Mouse (Mus musculus): ENCODE measurements around the gene Map2k5. TPM values are rescaled to one million over a fixed set of nuclear protein-coding genes. Genes with fewer than 3 reads are reported as not detected.
A peak's percentile ranks its signal among the peaks of the same experiment; 100 is the strongest.

The Map2k5 gene
- polyA plus RNA-seq, 1 experiment from 2014 or later: 22.8 TPM

DNA sequence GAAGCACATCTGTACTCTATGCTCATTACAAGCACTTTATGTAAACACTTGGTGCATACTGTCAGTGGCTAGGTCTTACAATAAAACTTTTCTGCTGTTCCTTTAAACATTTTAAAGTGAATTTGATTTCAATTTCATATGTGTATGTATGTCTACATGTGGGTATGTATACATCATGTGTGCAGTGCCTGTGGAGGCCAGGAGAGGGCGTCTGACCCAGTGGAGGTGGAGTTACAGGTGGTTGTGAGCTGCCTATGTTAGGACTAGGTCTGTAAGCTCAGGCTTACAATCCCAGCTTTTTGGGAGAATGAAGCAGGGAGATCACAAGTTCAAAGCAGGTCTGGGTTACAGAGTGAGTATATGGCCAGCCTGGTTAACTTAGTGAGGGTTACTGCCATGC, 208.6 kb downstream of the Map2k5 start:
- no peaks in the 10 kb centered on the region for H3K4me1 ChIP-seq (ENCODE audit: control insufficient read depth, insufficient read depth, low read length)
- peaks cover 2% of the 10 kb centered on the region; the same call in 1 of the 2 replicates for H3K36me3 ChIP-seq (ENCODE audit: control insufficient read depth, insufficient read depth, low read length)
- H3K27ac ChIP-seq (ENCODE audit: low read length): no peak overlapping the region
- H3K4me3 ChIP-seq (ENCODE audit: low read length): no peak overlapping the region
- no peaks in the 10 kb centered on the region for H3K27me3 ChIP-seq (replicated peaks; ENCODE audit: control insufficient read depth, insufficient read depth, low read length)
- no peaks in the 10 kb centered on the region for H3K9me3 ChIP-seq (ENCODE audit: control insufficient read depth, low read length)
- WGBS: 87% methylated on average over 1 of the region's 1 CpGs
- H3K9ac ChIP-seq (ENCODE audit: low read depth, low read length): no peak overlapping the region
- ATAC-seq: no peak
- no peak overlapping the region for H3K4me2 ChIP-seq (ENCODE audit: low read depth, low read length)

DNA sequence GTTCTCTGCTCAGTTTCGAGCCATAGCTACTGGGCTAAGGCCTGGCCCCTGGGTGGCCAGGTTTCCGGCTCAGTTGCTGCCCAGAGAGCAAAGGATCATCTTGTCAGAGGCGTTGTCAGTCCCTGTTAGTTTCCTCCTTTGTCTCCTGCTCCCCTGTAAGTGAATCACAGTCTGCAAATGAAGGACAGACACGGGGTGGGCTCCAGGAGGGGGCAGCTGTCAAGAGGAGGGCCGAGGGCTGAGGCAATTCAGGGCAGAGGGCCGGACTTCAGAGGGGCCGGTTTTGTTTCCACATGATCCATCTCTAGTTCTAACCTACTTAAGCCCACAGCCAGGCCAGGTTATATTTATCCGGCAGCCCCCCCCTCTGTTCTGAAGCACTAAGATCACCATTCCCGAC, 212.6 kb downstream of the Map2k5 start:
- no peak overlapping the region for H3K9ac ChIP-seq (ENCODE audit: low read depth, low read length)
- H3K4me2 ChIP-seq (ENCODE audit: low read depth, low read length): no peak overlapping the region
- no peaks in the 10 kb centered on the region for H3K9me3 ChIP-seq (ENCODE audit: control insufficient read depth, low read length)
- no peak overlapping the region for H3K27ac ChIP-seq (ENCODE audit: low read length)
- no peak for ATAC-seq
- peaks cover 2% of the 10 kb centered on the region; the same call in 1 of the 2 replicates for H3K36me3 ChIP-seq (ENCODE audit: control insufficient read depth, insufficient read depth, low read length)
- H3K4me3 ChIP-seq (ENCODE audit: low read length): no peak overlapping the region
- no peaks in the 10 kb centered on the region for H3K4me1 ChIP-seq (ENCODE audit: control insufficient read depth, insufficient read depth, low read length)
- no peaks in the 10 kb centered on the region for H3K27me3 ChIP-seq (replicated peaks; ENCODE audit: control insufficient read depth, insufficient read depth, low read length)
- 46% methylated on average over 9 of the region's 9 CpGs for WGBS

DNA sequence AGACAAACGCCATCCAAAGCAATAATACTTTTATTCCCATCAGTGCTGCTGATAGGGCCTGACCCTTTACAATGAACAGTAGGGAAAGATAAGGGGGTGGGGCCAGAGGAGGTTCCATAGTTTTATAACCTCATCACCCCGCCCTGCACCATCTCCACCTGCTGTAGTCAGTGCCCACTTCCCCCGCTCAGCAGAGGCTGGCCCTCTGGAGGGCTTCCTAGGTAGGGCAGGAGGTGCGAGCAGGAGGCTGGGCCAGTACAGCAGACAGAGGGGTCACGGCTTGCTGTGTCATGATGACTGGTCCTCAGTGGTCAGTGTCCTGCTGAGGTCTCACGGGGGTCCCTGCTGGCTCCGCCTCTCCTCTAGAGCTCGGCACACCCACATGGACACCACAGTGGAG, 213.9 kb downstream of the Map2k5 start:
- no peaks in the 10 kb centered on the region for H3K4me1 ChIP-seq (ENCODE audit: control insufficient read depth, insufficient read depth, low read length)
- WGBS: 68% methylated on average over 8 of the region's 8 CpGs
- no peak overlapping the region for H3K4me2 ChIP-seq (ENCODE audit: low read depth, low read length)
- H3K27me3 ChIP-seq (replicated peaks; ENCODE audit: control insufficient read depth, insufficient read depth, low read length): no peaks in the 10 kb centered on the region
- H3K9me3 ChIP-seq (ENCODE audit: control insufficient read depth, low read length): no peaks in the 10 kb centered on the region
- H3K9ac ChIP-seq (ENCODE audit: low read depth, low read length): no peak overlapping the region
- no peak overlapping the region for H3K27ac ChIP-seq (ENCODE audit: low read length)
- H3K36me3 ChIP-seq (ENCODE audit: control insufficient read depth, insufficient read depth, low read length): no peaks in the 10 kb centered on the region
- ATAC-seq: 0 out of 2 replicates have a peak, but pooled peaks have one; percentile 42
- no peak overlapping the region for H3K4me3 ChIP-seq (ENCODE audit: low read length)

DNA sequence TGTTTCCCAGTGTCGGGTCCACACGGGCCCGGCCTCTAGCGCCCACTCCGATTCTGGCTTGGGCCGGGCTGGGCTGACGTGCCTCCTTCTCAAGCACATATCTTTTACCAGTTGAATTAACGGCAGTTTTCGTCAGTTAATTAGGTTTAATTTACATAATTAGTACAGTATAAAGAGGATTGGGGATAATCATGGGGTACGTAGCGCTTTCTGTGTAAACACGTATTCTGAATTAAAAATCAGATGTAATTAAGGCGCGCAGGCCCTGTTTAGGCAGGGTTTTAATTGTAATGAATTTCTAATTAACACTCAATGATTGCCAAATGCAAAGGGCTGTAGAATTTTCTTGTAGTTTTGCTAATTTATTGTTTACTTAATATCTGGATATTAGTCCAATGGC, 225.8 kb downstream of the Map2k5 start:
- Histone ChIP-seq H3K9me3 (ENCODE audit: control insufficient read depth, low read length) (0 out of 2 replicates have a peak, but pooled peaks cover 3% of the 10 kb centered on the region), H3K4me2 (ENCODE audit: low read depth, low read length) (no peak overlapping the region), H3K27ac (ENCODE audit: low read length) (no peak overlapping the region), H3K27me3 (replicated peaks; ENCODE audit: control insufficient read depth, insufficient read depth, low read length) (peaks cover 69% of the 10 kb centered on the region), H3K4me3 (ENCODE audit: low read length) (no peak overlapping the region), H3K36me3 (ENCODE audit: control insufficient read depth, insufficient read depth, low read length) (no peaks in the 10 kb centered on the region), H3K4me1 (ENCODE audit: control insufficient read depth, insufficient read depth, low read length) (peaks cover 14% of the 10 kb centered on the region), H3K9ac (ENCODE audit: low read depth, low read length) (no peak overlapping the region)
- 29% methylated on average over 14 of the region's 14 CpGs for WGBS
- ATAC-seq: no peak

DNA sequence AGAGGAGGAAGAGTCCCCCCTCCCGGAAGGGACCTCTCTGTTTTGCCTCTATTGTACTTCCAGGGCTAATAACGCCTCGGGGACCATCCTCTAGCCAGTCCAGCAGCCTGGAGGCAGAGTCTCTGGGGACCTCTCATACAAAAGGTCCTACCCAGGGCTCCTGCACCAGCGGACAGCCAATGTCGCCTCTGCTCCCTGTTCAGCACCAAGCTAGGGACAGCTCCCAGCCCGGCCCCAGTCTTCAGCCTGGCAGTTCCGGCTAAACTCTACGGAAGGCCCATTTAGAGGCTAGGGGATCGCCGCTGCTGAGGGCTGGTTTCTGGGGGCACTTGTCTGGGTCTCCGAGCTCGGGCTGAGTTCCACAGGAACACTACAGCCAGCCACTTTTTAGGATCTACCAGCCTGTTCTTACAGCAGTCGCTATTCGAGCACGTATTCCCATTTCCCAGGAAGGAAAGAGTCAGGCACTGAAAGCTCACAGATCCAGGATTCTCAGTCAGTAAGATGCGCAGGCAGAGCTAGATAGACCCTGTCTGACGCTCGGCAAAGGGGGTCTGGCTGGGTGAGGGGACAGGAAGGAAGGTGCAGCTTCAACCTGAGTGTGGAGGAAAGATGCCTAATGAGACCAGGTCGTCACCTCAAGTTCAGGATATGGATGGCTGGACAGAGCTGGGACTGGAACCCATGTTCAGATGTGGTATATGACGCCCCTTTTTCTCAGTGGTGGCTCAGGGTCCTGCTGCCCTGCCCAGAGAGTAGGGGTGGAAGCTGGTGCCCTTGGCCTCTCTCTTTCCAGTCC, 226.4 kb downstream of the Map2k5 start:
- 0 out of 2 replicates have a peak overlapping the region, but pooled peaks have one; percentile 20 for H3K4me3 ChIP-seq (ENCODE audit: low read length)
- ATAC-seq: peak; percentile 60; the same call in 1 of the 2 replicates
- 0 out of 2 replicates have a peak overlapping the region, but pooled peaks have one; percentile 8 for H3K4me2 ChIP-seq (ENCODE audit: low read depth, low read length)
- H3K27ac ChIP-seq (ENCODE audit: low read length): no peak overlapping the region
- H3K36me3 ChIP-seq (ENCODE audit: control insufficient read depth, insufficient read depth, low read length): no peaks in the 10 kb centered on the region
- H3K9me3 ChIP-seq (ENCODE audit: control insufficient read depth, low read length): 0 out of 2 replicates have a peak, but pooled peaks cover 3% of the 10 kb centered on the region
- WGBS: 1% methylated on average over 20 of the region's 20 CpGs
- no peak overlapping the region for H3K9ac ChIP-seq (ENCODE audit: low read depth, low read length)
- peaks cover 19% of the 10 kb centered on the region for H3K4me1 ChIP-seq (ENCODE audit: control insufficient read depth, insufficient read depth, low read length)
- peaks cover 75% of the 10 kb centered on the region for H3K27me3 ChIP-seq (replicated peaks; ENCODE audit: control insufficient read depth, insufficient read depth, low read length)

DNA sequence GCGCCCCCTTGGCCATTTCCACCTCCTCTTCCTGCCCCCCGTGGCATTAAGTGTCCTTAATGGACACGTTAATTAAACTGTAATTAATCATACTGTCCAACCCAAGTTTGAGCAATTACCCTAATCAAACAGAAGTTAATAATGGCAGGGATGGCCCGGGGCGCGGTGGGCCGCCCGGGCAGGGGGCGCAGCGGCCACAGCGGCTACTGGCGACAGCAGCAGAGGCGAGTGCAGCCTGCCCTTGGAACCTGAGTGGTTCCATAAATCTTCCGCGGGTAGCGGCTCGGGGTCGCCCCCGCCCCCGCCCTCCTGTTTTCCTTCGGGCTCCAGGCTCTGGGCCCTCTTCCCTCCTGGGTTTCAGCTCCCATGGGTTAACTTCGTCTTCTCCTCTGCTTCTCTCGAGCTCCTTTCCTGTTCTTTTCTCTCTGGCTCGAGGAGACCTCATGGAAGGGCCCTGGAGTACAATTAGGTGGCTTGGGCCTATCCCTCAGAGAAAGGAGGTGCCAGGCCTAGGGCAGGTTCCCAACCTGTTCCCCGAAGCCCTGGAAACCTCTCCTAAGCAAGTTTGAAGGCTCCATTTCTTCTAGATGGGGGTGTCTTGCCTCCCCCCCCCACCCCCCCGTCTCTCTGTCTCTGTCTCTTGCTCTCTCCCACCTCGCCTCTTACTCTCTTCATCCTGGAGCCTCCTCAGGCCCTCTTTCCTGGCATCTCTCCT, 227.5 kb downstream of the Map2k5 start:
- Histone ChIP-seq H3K4me3 (ENCODE audit: low read length) (no peak overlapping the region), H3K4me2 (ENCODE audit: low read depth, low read length) (no peak overlapping the region), H3K27ac (ENCODE audit: low read length) (no peak overlapping the region), H3K4me1 (ENCODE audit: control insufficient read depth, insufficient read depth, low read length) (peaks cover 28% of the 10 kb centered on the region), H3K9me3 (ENCODE audit: control insufficient read depth, low read length) (0 out of 2 replicates have a peak, but pooled peaks cover 3% of the 10 kb centered on the region), H3K36me3 (ENCODE audit: control insufficient read depth, insufficient read depth, low read length) (no peaks in the 10 kb centered on the region), H3K9ac (ENCODE audit: low read depth, low read length) (no peak overlapping the region), H3K27me3 (replicated peaks; ENCODE audit: control insufficient read depth, insufficient read depth, low read length) (peaks cover 86% of the 10 kb centered on the region)
- 2% methylated on average over 27 of the region's 27 CpGs for WGBS
- no peak for ATAC-seq

DNA sequence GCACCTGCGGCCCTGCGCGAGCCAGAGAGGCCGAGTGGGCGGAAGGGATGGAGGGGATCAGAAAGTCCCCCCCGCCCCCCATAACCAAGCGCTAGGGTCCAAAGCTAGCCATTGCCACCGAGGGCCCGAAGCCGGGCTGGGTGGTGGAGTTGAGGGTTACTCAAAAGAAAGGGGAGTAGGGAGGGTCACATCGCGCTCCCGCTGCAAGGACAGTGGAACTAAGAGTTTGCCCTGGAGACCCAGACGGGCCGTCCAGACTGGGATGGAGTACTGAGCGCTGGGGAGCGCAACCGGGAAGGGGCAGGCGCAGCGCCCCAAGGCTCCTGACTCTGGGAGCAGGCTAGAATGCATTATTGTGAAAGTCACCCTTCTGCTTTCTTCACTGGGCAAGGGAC, 228.3 kb downstream of the Map2k5 start:
- Histone ChIP-seq H3K4me3 (ENCODE audit: low read length) (peak overlapping the region; percentile 52), H3K4me2 (ENCODE audit: low read depth, low read length) (peak overlapping the region; percentile 91), H3K9me3 (ENCODE audit: control insufficient read depth, low read length) (0 out of 2 replicates have a peak, but pooled peaks cover 3% of the 10 kb centered on the region), H3K27me3 (replicated peaks; ENCODE audit: control insufficient read depth, insufficient read depth, low read length) (peaks cover 94% of the 10 kb centered on the region), H3K9ac (ENCODE audit: low read depth, low read length) (no peak overlapping the region), H3K36me3 (ENCODE audit: control insufficient read depth, insufficient read depth, low read length) (no peaks in the 10 kb centered on the region), H3K27ac (ENCODE audit: low read length) (no peak overlapping the region), H3K4me1 (ENCODE audit: control insufficient read depth, insufficient read depth, low read length) (peaks cover 35% of the 10 kb centered on the region)
- no peak for ATAC-seq
- WGBS: under 1% methylated on average over 20 of the region's 20 CpGs

DNA sequence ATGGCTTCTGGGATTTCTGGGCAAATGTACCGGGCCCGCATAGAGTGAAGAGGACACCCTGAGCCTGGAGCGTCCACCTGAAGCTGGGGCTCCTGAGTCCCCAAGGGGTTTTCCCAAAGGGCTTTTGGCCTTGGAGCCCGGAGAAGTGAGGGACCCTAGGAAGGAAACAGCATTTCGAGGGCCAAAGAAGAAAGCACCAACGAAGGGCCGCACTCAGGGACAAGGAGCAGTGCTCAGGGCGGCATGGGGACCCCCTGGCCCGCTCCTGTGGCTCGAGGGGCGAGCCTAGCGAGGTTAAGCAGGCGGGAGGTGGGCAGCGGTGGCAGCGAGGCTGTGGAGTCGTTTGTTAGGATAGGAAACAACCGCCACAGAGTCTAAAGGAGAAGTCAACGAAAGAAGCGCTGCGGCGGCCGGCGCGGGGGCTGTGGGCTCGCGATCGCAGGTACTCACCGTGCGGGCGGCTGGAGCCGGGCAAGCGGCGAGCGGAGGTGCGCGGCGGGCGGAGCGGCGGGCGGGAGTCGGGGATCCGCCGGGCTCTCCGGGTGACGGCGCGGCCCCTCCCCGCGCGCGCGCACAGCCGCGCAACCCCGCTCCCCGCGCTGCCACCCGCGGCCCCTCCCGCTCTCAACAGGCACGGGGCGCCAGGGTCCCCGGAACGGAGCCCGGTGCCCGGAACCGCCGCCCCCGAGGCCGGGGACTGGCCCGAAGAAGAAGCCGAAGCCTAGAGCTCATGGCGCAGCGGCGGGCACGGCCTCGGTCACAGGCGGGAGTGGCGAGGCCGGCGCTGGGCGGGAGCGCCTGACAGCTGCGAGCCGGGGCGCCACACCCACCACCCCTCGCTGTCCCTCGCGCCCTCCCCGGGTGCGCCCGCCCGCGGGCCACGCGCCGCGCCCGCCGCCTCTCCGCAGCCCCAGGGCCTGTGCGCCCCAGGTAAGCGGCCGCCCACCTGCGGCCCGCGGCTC, 229.0 kb downstream of the Map2k5 start, which contains the start of gene Skor1:
TSS of gene Skor1 (minus strand) at position 552 of the 962 bp plus-strand sequence.
- H3K27ac ChIP-seq (ENCODE audit: low read length): no peak within 1 kb of the TSS
- peaks cover 39% of the 10 kb centered on the region for H3K4me1 ChIP-seq (ENCODE audit: control insufficient read depth, insufficient read depth, low read length)
- H3K4me3 ChIP-seq (ENCODE audit: low read length): peak within 1 kb of the TSS; percentile 52
- H3K36me3 ChIP-seq (ENCODE audit: control insufficient read depth, insufficient read depth, low read length): no peaks in the 10 kb centered on the region
- H3K9me3 ChIP-seq (ENCODE audit: control insufficient read depth, low read length): 0 out of 2 replicates have a peak, but pooled peaks cover 3% of the 10 kb centered on the region
- ATAC-seq: no peak
- H3K9ac ChIP-seq (ENCODE audit: low read depth, low read length): no peak within 1 kb of the TSS
- H3K27me3 ChIP-seq (replicated peaks; ENCODE audit: control insufficient read depth, insufficient read depth, low read length): peaks cover 100% of the 10 kb centered on the region
- WGBS: under 1% methylated on average over 87 of the region's 108 CpGs
- peak within 1 kb of the TSS; percentile 91 for H3K4me2 ChIP-seq (ENCODE audit: low read depth, low read length)
